Mouse (Mus musculus): ENCODE measurements around the gene Ccnh. TPM values are rescaled to one million over a fixed set of nuclear protein-coding genes. Genes with fewer than 3 reads are reported as not detected.

Gene Ccnh
- 10 to 100 TPM; 15.2 to 20.7 TPM for total RNA-seq (2023)

DNA sequence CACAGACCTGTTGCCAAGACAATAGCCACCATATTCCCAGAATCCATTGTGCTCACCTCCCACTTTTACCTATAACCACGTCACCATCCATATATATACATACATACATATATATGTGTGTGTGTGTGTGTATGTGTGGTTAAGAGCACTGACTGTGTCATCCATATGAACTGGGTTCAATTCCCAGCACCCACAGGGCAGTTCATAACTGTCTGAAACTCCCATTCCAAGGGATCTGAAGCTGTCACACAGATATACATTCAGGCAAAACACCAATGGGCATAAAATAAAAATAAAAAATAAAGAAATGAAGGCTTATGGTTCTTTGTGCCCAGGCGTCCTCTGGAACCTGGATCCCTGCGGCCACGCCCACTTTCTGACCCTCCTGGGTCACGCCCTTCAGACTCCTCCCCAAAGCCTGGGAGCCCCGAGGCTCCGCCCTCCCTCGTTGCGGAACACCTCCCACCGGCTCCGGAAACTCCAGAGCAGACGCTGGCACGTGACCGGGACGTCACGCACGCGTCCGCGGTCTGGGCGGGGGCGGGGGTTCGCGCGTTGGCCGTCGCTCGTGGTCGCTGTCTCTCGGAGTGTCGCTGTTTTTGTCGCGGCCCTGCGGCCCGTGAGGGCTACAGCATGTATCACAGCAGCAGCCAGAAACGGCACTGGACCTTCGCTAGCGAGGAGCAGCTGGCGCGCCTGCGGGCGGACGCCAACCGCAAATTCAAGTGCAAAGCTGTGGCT is at the start of gene Ccnh:
Gene Ccnh (plus strand): TSS at position 506 of the 741 bp plus-strand sequence.

Other genes starting within 250 kb of the Ccnh start
- gene Rasa1, start 99.7 kb downstream of the Ccnh start, total RNA-seq (2023), result 10 to 100 TPM; 81.1 to 97.6 TPM